Mouse (Mus musculus): ENCODE measurements around the gene Creb3l1. TPM values are rescaled to one million over a fixed set of nuclear protein-coding genes. Genes with fewer than 3 reads are reported as not detected.

The Creb3l1 gene
- polyA plus RNA-seq, 1 experiment = 1.7 TPM

- Histone ChIP-seq H3K4me3 (replicated peaks; ENCODE audit: control insufficient read depth, low read depth, low read length) (no peak overlapping the region), H3K4me1 (ENCODE audit: control insufficient read depth, insufficient read depth, low read length) (no peaks in the 10 kb centered on the region), H3K27ac (ENCODE audit: control insufficient read depth, insufficient read depth, low read depth, low read length, poor library complexity) (no peak overlapping the region)
- WGBS = 69% methylated on average over 2 of the region's 2 CpGs
- no peak for TF ChIP-seq POLR2A (IDR thresholded peaks at IDR 0.05; ENCODE audit: borderline replicate concordance, control insufficient read depth, low read depth, low read length)
- TF ChIP-seq CTCF (IDR thresholded peaks at IDR 0.05; ENCODE audit: control insufficient read depth, insufficient read depth, low read length) = no peak
Measured at GRCm38 (mm10) chr2:92052754-92053153, 28.5 kb upstream of the Creb3l1 start.

GRCm38 (mm10) chr2:92052188-92052587, 27.9 kb upstream of the Creb3l1 start:
- 77% methylated on average over 8 of the region's 8 CpGs for WGBS

GRCm38 (mm10) chr2:92048034-92048690, 23.9 kb upstream of the Creb3l1 start:
- no peak overlapping the region for H3K27ac ChIP-seq (ENCODE audit: control insufficient read depth, insufficient read depth, low read depth, low read length, poor library complexity)
- 78% methylated on average over 9 of the region's 9 CpGs for WGBS
- H3K4me3 ChIP-seq (replicated peaks; ENCODE audit: control insufficient read depth, low read depth, low read length) = no peak overlapping the region
- TF ChIP-seq CTCF (IDR thresholded peaks at IDR 0.05; ENCODE audit: control insufficient read depth, insufficient read depth, low read length) (no peak), POLR2A (IDR thresholded peaks at IDR 0.05; ENCODE audit: borderline replicate concordance, control insufficient read depth, low read depth, low read length) (no peak)
- no peaks in the 10 kb centered on the region for H3K4me1 ChIP-seq (ENCODE audit: control insufficient read depth, insufficient read depth, low read length)

More at GRCm38 (mm10) chr2:92052188-92052587, 27.9 kb upstream of the Creb3l1 start:
- Histone ChIP-seq H3K4me3 (replicated peaks; ENCODE audit: control insufficient read depth, low read depth, low read length) (no peak overlapping the region), H3K27ac (ENCODE audit: control insufficient read depth, insufficient read depth, low read depth, low read length, poor library complexity) (no peak overlapping the region), H3K4me1 (ENCODE audit: control insufficient read depth, insufficient read depth, low read length) (no peaks in the 10 kb centered on the region)
- TF ChIP-seq CTCF (IDR thresholded peaks at IDR 0.05; ENCODE audit: control insufficient read depth, insufficient read depth, low read length) (no peak), POLR2A (IDR thresholded peaks at IDR 0.05; ENCODE audit: borderline replicate concordance, control insufficient read depth, low read depth, low read length) (no peak)

- TF ChIP-seq POLR2A (IDR thresholded peaks at IDR 0.05; ENCODE audit: borderline replicate concordance, control insufficient read depth, low read depth, low read length) = no peak
- no peak for TF ChIP-seq CTCF (IDR thresholded peaks at IDR 0.05; ENCODE audit: control insufficient read depth, insufficient read depth, low read length)
- H3K4me1 ChIP-seq (ENCODE audit: control insufficient read depth, insufficient read depth, low read length) = no peaks in the 10 kb centered on the region
- no peak overlapping the region for H3K4me3 ChIP-seq (replicated peaks; ENCODE audit: control insufficient read depth, low read depth, low read length)
- no peak overlapping the region for H3K27ac ChIP-seq (ENCODE audit: control insufficient read depth, insufficient read depth, low read depth, low read length, poor library complexity)
- 51% methylated on average over 4 of the region's 4 CpGs for WGBS
Measured at GRCm38 (mm10) chr2:92047601-92048000, 23.3 kb upstream of the Creb3l1 start.

GRCm38 (mm10) chr2:92043285-92043684, 19.0 kb upstream of the Creb3l1 start:
- no peak overlapping the region for H3K27ac ChIP-seq (ENCODE audit: control insufficient read depth, insufficient read depth, low read depth, low read length, poor library complexity)
- 84% methylated on average over 12 of the region's 12 CpGs for WGBS
- H3K4me3 ChIP-seq (replicated peaks; ENCODE audit: control insufficient read depth, low read depth, low read length) = no peak overlapping the region
- no peaks in the 10 kb centered on the region for H3K4me1 ChIP-seq (ENCODE audit: control insufficient read depth, insufficient read depth, low read length)
- TF ChIP-seq CTCF (IDR thresholded peaks at IDR 0.05; ENCODE audit: control insufficient read depth, insufficient read depth, low read length) (no peak), POLR2A (IDR thresholded peaks at IDR 0.05; ENCODE audit: borderline replicate concordance, control insufficient read depth, low read depth, low read length) (no peak)

- TF ChIP-seq POLR2A (IDR thresholded peaks at IDR 0.05; ENCODE audit: borderline replicate concordance, control insufficient read depth, low read depth, low read length) = no peak
- TF ChIP-seq CTCF (IDR thresholded peaks at IDR 0.05; ENCODE audit: control insufficient read depth, insufficient read depth, low read length) = no peak
- H3K4me3 ChIP-seq (replicated peaks; ENCODE audit: control insufficient read depth, low read depth, low read length) = no peak overlapping the region
- 76% methylated on average over 15 of the region's 15 CpGs for WGBS
- no peak overlapping the region for H3K27ac ChIP-seq (ENCODE audit: control insufficient read depth, insufficient read depth, low read depth, low read length, poor library complexity)
- H3K4me1 ChIP-seq (ENCODE audit: control insufficient read depth, insufficient read depth, low read length) = no peaks in the 10 kb centered on the region
Measured at GRCm38 (mm10) chr2:92041538-92041937, 17.2 kb upstream of the Creb3l1 start.

- no peak overlapping the region for H3K27ac ChIP-seq (ENCODE audit: control insufficient read depth, insufficient read depth, low read depth, low read length, poor library complexity)
- H3K4me1 ChIP-seq (ENCODE audit: control insufficient read depth, insufficient read depth, low read length) = no peaks in the 10 kb centered on the region
- TF ChIP-seq POLR2A (IDR thresholded peaks at IDR 0.05; ENCODE audit: borderline replicate concordance, control insufficient read depth, low read depth, low read length) (no peak), CTCF (IDR thresholded peaks at IDR 0.05; ENCODE audit: control insufficient read depth, insufficient read depth, low read length) (no peak)
- no peak overlapping the region for H3K4me3 ChIP-seq (replicated peaks; ENCODE audit: control insufficient read depth, low read depth, low read length)
- WGBS = 53% methylated on average over 9 of the region's 9 CpGs
Measured at GRCm38 (mm10) chr2:92034273-92034672, 10.0 kb upstream of the Creb3l1 start.

- no peak overlapping the region for H3K27ac ChIP-seq (ENCODE audit: control insufficient read depth, insufficient read depth, low read depth, low read length, poor library complexity)
- no peaks in the 10 kb centered on the region for H3K4me1 ChIP-seq (ENCODE audit: control insufficient read depth, insufficient read depth, low read length)
- no peak for TF ChIP-seq POLR2A (IDR thresholded peaks at IDR 0.05; ENCODE audit: borderline replicate concordance, control insufficient read depth, low read depth, low read length)
- no peak for TF ChIP-seq CTCF (IDR thresholded peaks at IDR 0.05; ENCODE audit: control insufficient read depth, insufficient read depth, low read length)
- WGBS = 86% methylated on average over 8 of the region's 8 CpGs
- no peak overlapping the region for H3K4me3 ChIP-seq (replicated peaks; ENCODE audit: control insufficient read depth, low read depth, low read length)
Measured at GRCm38 (mm10) chr2:92030554-92030953, 6.3 kb upstream of the Creb3l1 start.
